ENCODE assay signal across 9 mouse cellular contexts in genomic region chr6:34638667-34639066, GRCm38 (mm10). TPM values are rescaled to one million over a fixed set of nuclear protein-coding genes. Genes with fewer than 3 reads are reported as not detected.
A peak's percentile ranks its signal among the peaks of the same experiment; 100 is the strongest.
DNase-seq lines count a peak whose midpoint lies in the region; ATAC-seq and TF ChIP-seq lines count a peak whose summit lies in the region.
"Had no signal": no experiment of that assay in that cellular context is flagged by ENCODE, and none has a peak within 500 bp of the region (broad histone marks: within the 10 kb centered on the region; RNA-seq: fewer than 3 reads in every experiment).

No protein-coding gene starts in this region.

- no peak for TF ChIP-seq CTCF in intestine, postnatal 0 days (IDR thresholded peaks at IDR 0.05; ENCODE audit: low read depth)

- 45% methylated on average over 2 of the region's 2 CpGs for WGBS in intestine, postnatal 0 days

- peak; percentile 32 for DNase-seq in heart, adult 8-10 months (ENCODE audit: low spot score)
- DNase-seq in heart, adult 11 months = no peak
- DNase-seq in urinary bladder, postnatal 14 days (ENCODE audit: low spot score) = peak; percentile 9
- no peak for DNase-seq in urinary bladder, postnatal 25 days (ENCODE audit: low spot score)
- DNase-seq in heart, postnatal 4 days = peak; percentile 43
- no peak for DNase-seq in embryo, embryonic 10 days (ENCODE audit: low spot score)

- H3K4me1 ChIP-seq in intestine, postnatal 0 days (replicated peaks; ENCODE audit: control insufficient read depth, insufficient read depth, low read length) = no peaks in the 10 kb centered on the region; the same call in 1 of the 2 replicates

- no peak overlapping the region for H3K9ac ChIP-seq in intestine, postnatal 0 days (ENCODE audit: low read depth, low read length)
- H3K9ac ChIP-seq: limb, embryonic 13.5 days had no signal

- H3K4me3 ChIP-seq in intestine, postnatal 0 days (ENCODE audit: low read depth, low read length) = no peak overlapping the region
- H3K4me3 ChIP-seq: limb, embryonic 13.5 days had no signal

- H3K36me3 ChIP-seq in intestine, postnatal 0 days (ENCODE audit: control insufficient read depth, insufficient read depth) = no peaks in the 10 kb centered on the region
- H3K36me3 ChIP-seq: G1E; limb, embryonic 13.5 days had no signal

- H3K27ac ChIP-seq in intestine, postnatal 0 days (ENCODE audit: low read depth, low read length) = no peak overlapping the region
- H3K27ac ChIP-seq: limb, embryonic 13.5 days had no signal

- no peaks in the 10 kb centered on the region; the same call in 1 of the 2 replicates for H3K27me3 ChIP-seq in intestine, postnatal 0 days (replicated peaks; ENCODE audit: control insufficient read depth, insufficient read depth, low read length)
- H3K27me3 ChIP-seq: limb, embryonic 13.5 days had no signal

- H3K4me2 ChIP-seq in intestine, postnatal 0 days (replicated peaks; ENCODE audit: low read depth) = no peak overlapping the region
- H3K4me2 ChIP-seq: limb, embryonic 13.5 days had no signal

- ATAC-seq in intestine, postnatal 0 days = no peak

- H3K9me3 ChIP-seq in intestine, postnatal 0 days (ENCODE audit: control insufficient read depth) = no peaks in the 10 kb centered on the region
- H3K9me3 ChIP-seq: G1E; limb, embryonic 13.5 days had no signal

RNA-seq across cellular contexts. Expression of gene Cald1, which starts 40.4 kb away (rescaled TPM):
- total RNA-seq in heart, adult 8-10 months (2022) = 10 to 100 TPM; 38.7 to 48.1 (median 43.9) TPM
- 100 to 1,000 TPM; 118 to 131 TPM for total RNA-seq in heart, postnatal 4 days (2021)
- polyA plus RNA-seq in intestine, postnatal 0 days (2015; fragmentation: Nextera tagmentation; extraction: Ambion mirVana) = 239 and 283 TPM in 2 replicates
- polyA plus RNA-seq: G1E had no signal

Comparison
In these comparisons a context has a peak if more than half of its experiments do, and no peak if none do; other contexts are left out.
1. DNase-seq: peak in heart, adult 8-10 months (single experiment), urinary bladder, postnatal 14 days (single experiment) and heart, postnatal 4 days (single experiment); none in heart, adult 11 months (single experiment), urinary bladder, postnatal 25 days (single experiment) and embryo, embryonic 10 days (single experiment).